Mouse (Mus musculus): ENCODE results near the gene Lin28b.
"Not testable (repeated sequence)": the region's sequence is repeated elsewhere in the genome, so short reads cannot be mapped to it uniquely, and the experiment has no call there.

The Lin28b gene

DNA sequence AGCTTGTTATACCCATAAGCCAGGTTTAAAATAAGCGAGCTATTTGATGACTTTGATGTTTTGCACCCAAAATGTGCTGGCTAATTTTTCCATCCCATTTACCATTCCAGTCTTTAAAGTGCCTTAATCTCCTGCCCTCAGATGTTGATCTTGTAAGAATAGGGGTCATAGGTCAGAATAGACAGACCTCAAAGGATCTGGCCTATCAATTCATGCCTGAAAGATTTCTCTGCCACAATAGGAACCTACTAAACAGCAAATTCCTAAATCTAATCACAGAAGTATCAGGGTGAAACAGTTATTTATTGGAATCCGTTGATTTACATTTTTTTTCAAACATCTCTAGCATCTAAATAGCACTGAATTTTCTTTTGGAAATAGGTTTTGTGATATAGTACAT, 74.5 kb downstream of the Lin28b start:
- peak; percentile 29 for DNase-seq (ENCODE audit: low read depth, low spot score)

DNA sequence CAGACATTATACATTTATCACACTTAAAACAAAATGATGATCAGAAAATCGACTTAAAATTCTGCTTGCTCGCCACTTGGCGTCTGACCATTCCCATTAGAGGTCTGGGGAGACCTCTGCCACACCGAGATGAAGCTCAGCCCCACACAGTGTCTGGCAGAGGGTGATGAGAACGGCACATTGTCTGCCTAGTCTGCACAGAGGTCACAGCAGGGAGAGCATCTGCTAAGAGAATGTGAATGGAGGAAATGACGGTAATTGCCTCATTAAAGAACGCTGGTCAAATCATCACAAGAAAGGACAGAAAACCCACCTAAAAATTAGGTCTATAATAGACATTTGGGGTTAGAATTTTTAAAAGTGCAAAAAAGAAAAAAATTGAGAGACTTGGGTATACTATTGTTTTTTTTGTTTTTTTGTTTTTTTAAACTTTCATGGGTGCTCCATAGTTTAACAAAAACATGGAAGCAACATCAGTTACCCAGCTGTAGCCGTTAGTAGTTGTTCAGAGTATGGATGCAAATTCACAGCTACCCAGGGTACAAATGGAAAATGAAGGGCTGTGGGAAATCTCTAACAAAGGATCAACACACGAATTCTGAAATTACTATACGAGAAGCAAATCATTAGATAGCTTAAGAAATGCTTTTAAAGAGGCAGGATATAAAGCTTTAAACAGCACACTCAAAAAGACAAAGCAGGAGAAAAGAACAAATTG, 75.4 kb downstream of the Lin28b start:
- peak; percentile 69 for DNase-seq (ENCODE audit: low read depth, low spot score)

DNA sequence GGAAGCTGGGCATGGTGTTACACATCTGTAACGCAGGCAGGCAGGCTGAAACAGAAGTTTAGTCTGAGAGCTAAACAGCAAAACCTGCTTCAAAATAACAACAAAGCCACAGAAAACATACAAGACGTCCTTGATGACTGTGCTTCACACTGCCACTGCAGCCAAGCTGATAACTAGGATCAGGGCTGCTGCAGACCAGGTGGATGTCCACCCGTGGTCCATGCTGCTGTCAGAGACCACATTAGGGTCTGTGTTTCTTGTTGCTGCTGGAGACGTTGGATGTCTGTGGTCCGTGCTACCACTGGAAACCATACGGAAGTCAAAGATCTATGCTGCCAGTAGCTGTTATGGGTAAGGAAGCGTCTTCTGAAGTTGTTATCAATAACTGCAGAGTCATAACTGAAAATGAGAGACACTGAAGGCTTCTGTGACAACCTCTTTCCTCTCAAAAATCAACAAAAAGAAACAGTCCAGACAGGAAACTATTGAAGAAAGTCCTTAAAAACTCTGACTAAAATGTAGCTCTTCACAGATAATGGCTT, 86.4 kb downstream of the Lin28b start:
- no peak for DNase-seq (ENCODE audit: low read depth, low spot score)

DNA sequence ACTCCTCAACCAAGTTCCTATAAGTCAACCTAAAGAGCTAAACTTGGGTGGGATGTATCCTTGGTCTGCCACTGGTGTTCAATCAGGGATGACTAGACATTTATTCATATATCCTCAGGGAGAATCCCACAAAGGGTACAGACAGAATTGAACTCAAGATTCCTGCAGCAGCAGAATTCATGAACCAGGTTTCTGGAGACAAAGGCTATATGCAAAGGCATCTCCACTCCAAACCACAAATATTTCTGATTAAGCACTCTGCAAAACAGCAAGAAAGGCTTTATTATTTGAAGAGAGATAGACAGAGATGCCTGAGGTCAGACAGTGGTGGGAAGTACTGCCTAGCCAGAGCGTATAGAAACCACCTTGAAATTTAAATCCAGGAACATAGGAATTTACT, 88.0 kb downstream of the Lin28b start:
- no peak for DNase-seq (ENCODE audit: low read depth, low spot score)

DNA sequence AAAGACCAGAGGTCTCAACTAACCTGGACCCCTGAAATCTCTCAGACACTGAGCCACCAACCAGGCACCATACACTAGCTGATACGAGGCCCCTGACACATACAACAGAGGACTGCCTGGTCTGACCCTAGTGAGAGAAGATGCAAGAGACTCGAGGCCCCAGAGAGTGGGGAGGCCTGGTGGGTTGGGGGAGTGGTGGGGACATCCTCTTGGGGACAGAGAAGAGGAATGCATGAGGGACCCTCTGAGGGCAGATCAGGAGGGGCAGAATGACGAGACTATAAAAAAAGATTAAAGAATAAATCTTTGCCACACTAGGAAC, 103.6 kb downstream of the Lin28b start:
- DNase-seq (ENCODE audit: low read depth, low spot score) = no peak

DNA sequence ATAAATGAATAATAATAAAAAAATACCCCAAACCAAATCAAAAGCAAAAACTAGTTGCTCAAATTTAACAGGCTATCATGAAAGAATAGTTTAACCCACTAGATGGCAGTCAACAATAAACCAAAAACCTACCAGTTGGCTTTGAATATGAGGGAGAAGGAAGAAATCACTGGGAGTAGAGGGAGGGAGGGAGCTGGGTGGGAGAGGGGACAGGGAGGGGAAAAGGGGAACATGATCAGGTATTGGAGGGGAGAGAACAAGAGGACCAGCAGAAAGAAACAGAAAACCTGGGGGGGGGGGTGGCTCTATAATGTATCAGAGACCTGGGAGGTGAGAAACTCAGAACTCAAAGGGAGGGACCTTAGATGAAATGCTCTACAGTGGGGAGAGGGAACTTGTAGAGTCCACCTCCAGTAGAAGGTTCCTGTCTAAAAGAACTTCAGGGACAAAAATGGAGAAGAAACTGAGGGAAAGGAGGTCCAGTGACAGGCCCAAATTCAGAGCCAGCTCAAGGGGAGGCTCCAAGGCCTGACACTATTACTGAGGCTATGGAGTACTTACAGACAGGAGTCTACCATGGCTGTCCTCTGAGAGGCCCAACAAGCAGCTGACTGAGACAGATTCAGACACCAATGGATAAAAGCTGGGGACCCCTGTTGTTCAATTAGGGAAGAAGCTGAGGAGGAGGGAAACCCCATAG, 104.1 kb downstream of the Lin28b start:
- DNase-seq (ENCODE audit: low read depth, low spot score) = no peak

DNA sequence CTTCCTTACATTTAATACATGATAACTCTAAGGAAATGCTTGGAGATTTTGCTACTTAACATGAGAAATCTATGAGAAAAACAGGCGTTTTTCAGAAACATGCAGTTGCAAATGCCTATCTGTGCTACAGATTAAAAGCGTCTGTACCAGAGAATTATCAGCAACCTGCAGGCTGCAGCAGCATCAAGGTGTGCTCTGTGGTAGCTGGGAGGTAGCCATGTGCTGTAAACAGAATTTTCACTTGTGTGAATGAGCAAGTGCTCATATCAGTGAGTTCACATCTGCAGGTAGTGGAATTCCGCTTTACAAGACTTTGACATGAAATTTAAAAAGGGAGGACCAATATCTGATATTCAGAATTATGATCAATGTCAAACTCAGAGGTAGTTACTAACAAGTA, 107.9 kb downstream of the Lin28b start:
- DNase-seq (ENCODE audit: low read depth, low spot score) = no peak

DNA sequence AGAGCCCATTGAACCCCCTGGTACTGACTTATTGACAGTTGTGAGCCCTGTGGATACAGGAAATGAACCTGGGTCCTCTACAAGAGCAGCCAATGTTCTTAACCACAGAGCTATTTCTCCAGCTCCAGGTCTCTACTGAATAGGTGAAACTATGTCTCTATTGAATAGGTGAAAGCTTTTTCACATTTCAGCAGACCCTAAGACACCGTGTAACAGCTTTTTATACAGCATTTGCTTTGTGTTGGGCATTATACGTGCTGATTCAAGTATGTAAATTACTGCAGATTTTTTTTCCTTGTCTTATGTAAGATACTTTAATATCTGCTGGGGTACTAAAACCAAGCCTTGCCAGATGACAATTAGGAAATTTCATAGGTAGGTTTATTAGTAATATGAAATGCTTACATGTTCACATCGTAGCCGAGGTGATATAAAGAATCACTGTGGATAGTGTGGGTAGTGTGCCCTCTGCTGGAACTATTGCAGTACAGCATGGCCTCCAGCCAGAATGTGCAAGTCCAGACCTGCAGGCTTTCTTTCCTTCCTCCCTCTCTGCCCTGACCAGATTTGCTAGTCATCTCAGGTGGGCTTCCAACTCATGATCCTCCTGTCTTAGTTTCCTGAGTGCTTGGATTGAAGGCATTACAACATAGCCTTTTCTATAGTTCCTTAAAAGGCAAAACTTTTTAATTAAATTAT, 113.1 kb downstream of the Lin28b start:
- peak; percentile 71 for DNase-seq (ENCODE audit: low read depth, low spot score)

DNA sequence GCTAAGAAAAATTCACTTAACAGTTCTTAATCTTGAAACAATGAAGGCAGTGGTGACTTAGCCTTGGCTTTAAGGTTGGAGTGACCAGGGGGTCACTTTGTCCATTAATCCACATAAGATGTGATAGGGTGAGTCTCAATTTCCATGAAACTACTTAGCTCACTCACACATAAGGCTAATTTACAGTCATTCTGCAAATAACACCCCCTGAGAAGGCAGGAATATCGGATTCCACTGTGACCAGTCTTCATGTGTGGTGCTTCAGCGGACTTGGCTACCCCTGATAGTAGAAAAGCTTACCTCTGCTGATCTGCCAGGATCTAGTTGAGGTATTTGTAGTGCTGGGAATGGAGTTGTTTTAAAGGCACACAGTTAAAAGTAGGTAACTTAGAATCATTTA, 115.7 kb downstream of the Lin28b start:
- DNase-seq (ENCODE audit: low read depth, low spot score) = no peak

DNA sequence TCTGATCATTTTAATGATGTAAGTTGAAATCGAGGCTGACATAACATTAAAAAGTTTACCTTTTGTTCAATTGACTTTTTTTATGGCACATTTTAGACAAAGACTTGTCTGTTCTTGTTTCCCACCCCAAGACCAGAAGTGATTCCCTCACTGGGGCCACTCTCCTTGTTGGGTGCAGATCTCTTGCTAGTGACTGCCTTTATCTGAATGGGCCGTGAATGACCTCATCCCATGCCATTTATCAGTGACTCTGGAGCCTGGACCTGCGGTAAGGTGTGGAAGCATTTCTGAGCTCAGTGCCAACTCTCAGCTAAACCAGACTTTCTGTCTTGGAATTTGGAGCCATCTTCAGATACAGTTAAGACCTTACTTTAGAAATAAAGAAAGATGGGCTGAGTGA, 116.6 kb downstream of the Lin28b start:
- no peak for DNase-seq (ENCODE audit: low read depth, low spot score)

DNA sequence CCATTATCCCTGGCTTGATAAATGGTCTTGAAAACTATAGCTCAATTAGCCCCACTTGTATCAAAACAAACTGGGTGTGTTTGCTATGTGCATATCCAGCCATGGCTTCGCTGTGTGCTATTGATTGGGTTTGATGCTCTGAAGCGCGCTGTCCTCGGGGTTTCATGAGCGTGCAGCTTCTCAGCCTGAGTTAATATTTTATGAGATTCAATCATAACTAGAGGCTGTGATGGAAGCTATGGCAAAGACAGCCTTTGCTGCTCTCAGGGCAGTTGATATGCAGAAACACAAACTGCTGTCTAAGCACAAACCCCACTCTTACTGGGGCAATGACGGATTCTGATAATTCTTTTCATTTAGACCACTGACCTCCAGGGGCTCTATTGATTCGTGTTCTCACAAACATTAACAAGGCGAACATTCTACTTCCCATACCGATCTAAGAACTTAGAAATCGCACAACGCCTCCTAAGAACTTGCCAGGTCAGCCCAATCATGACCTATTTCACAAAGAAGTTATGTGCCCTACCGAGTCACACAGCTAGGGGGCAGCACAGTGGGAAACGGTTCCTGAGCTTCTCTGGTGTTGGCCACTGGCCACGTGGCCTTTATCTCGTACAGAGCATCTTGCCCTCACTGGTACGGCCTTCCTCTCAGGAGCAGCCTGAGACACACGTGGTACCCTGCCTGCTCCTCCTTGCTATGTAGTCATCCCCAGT, 119.0 kb downstream of the Lin28b start:
- DNase-seq (ENCODE audit: low read depth, low spot score) = no peak

DNA sequence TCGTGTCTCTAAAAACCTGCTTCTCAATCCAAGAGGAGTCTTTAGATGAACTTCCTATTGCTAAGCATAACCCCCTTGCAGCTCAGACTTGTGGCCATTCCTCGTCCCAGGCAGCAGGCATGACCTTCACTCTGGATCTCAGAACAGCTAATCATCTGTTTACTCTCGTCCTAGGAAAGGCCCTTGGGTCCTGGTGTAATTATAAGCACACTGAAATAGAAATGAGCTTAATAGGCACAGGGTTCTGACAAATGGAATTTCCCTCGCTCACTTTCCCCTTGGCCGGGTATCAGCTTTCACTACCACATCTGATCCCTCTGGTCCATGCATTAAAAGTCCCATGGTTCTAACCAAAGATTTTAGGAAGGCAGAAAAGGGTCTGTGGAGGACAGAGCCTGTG, 122.8 kb downstream of the Lin28b start:
- DNase-seq (ENCODE audit: low read depth, low spot score) = no peak

DNA sequence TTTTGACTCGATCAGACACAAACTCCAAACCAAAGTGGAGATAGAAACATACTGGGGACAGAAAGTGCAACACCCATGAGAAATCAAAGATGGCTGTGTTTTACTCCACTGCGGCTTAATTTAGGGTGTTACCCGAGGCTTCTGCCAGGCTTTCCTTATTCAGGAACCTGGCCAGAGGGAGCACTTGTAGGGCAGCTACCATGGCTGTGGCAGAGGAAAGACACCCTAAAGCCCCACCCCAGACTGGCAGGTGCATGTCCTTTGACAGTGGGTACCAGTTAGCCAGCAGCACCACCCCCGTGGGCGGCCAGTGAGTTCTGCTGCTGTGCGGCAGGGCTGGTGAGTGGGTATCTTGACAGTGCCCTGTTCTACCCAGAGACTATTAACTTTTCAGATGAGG, 130.1 kb downstream of the Lin28b start:
- DNase-seq (ENCODE audit: low read depth, low spot score) = no peak

DNA sequence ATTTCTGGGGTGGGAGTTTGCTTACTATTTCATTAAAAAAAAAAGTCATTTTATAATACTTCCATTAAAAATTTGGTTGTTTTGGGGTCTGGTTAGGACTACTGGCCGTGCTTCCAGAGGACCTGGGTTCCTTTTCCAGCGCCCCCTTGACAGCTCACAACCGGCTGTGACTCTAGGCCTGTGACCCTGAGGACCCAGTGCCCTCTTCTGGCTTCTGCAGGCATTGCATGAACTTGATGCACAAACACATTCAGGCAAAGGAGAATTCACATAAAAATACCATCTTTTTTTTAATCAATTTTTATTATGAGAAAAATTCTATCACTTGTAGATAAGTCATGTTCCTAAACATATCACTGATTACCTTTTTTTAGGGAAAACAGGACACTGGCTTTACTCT, 138.1 kb downstream of the Lin28b start:
- DNase-seq (ENCODE audit: low read depth, low spot score) = not testable (repeated sequence)

DNA sequence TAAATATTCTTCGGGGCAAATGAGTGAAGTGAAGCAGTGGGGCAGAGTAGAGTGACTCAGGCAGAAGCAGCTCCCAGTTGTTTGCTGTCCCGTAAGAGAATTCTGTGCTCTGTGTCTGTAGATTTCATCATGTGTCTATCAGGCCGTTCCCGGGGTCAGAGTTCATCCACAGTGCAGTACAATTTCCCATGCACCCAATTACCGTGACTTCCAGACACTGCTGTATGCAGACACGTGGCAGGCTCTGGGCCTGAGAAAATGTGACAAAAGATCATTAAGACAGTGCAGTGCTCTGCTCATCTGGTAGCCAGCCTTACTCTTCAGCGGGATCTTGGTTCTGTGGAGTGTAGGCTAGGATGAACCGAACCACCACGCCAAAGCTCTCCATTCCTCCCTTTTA, 141.0 kb downstream of the Lin28b start:
- peak; percentile 41 for DNase-seq (ENCODE audit: low read depth, low spot score)

DNA sequence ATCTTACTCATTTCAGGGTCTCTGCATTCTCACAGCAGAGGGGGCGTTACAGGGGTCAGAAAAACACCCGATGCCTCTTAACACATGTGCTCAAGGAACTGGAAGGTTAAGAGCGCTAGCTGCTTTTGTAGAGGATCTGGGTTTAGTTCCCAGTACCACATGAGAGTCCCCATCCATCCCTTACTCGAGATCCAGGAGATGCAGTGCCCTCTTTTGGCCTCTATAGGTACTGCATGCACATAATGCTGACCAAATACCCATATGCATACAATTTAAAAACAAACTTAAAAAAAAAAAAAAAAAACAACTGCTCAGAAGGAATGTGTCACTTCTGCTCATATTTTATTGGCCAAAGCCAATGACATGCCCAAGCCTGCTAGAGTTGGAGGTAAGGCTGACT, 141.8 kb downstream of the Lin28b start:
- DNase-seq (ENCODE audit: low read depth, low spot score) = no peak

DNA sequence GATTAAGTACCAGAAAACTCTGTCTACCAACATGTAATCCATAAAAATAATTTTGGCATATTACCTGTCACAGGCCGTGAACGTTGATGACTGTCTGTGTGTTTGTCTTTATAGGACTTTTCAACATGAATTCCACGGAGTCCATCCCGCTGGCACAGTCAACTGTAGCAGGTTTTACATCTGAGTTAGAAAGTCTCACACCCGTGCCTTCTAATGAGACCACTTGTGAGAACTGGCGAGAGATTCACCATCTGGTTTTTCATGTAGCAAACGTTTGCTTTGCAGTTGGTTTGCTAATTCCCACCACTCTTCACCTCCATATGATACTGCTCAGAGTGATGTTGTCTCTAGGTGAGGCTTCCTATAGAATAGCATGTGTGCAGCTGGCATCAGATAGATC, 147.1 kb downstream of the Lin28b start:
- DNase-seq (ENCODE audit: low read depth, low spot score) = no peak

DNA sequence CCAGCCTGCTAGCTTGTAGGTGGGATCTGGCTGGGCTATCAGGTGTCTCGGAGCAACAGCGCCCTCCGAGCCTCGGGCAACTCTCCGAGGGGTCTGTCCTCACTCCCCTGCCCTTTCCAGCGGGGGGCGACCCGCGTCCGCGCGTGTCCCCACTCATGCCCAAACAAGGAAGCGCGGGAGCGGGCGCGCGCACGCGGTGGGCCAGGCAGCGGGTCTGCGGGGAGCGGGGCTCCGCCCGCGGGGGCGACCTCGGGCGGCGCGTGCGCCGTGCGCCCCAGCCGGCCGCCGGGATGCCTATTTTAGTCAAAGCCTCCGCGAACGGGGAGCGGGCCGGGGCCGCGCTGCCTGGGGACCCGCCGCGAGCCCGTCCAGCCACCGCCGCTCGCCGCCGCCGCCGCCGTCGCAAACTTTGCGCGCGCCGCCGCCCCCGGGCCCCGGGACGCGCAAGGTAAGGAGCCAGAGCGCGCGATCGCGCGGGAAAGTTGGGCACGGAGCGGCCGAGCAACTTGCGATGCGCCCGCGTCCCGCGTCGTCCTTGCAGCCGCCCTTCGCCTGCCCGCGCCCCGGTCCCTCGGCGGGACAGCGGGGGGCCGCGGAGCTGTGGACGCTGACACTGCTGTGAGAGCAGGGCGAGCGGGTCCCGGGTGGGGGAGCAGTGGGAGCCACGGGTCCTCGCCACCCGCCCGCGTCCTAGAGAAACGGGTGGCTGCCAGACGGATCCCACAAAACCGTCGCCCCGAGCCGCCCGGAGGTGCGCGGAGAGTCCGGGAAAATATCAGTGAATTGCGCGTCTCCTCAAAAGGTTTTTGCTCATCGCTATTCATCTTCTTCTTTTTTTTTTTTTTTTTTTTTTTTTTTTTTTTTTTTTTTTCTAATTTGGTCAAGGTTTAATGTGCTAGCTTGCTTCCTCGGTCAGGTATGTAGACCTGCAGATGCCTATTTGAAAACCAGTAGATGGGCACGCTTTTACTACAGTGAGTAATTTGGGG, 150.5 kb downstream of the Lin28b start, which contains the start of gene Bves:
Bves (plus strand) TSS at position 339 of the 989 bp plus-strand sequence.
- DNase-seq (ENCODE audit: low read depth, low spot score) = peak; percentile 65

DNA sequence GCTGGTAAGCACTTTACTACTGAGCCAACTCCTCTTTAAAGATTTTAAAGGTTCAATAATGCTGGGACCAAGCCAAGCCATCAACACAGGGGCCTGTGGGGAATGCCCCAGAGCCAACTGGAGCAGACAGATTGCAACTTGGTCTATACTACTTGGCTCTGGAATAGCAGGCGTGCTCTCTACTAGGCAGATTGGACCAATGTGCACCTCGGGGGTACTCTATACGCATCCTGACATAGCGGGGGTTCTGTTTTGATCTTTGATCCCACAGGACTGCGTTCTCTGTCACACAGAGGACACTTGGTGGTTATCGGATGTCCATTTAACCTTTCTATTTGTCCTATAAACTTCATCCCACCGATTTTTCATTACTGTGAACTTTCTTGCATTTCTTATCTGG, 151.3 kb downstream of the Lin28b start:
- no peak for DNase-seq (ENCODE audit: low read depth, low spot score)

DNA sequence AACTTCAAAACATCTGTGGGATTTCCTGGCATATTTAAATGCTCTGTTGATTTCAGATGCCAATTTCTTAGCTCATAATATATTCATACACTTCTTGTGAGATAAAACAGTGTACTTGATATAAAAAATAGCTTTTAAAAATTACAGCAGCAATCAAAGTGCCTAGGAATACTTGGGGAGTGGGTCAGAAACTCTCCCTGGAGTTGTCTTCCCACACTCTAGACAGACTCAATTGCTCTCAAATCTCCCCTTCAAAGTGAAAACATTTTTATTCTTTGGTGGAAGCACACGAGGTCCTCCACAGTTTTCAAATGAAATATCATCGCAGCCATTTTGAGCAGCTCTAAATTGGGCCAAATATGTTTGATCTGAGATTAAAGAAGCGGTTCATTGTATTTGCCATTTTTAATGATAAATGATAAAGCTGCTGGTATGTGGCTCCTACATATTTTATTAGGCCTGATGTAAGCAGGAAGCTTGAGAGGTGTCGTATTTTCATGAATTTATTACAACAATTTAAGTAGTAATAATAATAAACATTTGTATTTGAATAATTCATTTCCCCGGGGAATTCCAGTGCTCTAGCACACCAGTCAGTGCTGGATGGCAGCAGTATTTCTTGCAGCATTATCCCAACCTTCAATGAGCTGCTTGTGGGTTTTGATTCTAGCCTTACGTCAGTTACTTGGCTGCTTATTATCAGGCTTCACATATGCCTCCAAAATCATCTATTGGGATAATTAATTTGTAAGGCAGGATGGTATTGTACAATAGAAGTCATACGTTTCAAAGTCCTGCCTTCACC, 157.8 kb downstream of the Lin28b start:
- no peak for DNase-seq (ENCODE audit: low read depth, low spot score)

Data from mesoderm, embryonic 11.5 days (tissue).